Mouse (Mus musculus) olfactory bulb, adult 2 months (tissue): Measurements from ENCODE around the gene Gramd2. TPM values are rescaled to one million over a fixed set of nuclear protein-coding genes. Genes with fewer than 3 reads are reported as not detected.

Source experiments
- H3K27ac ChIP-seq: fragments of 200-500 bp; 2 replicates; pipeline ENCODE4 v1.5.1; 2012; ENCODE audit warnings: low read depth, low read length; ENCODE audit not compliant: insufficient read depth
- H3K4me1 ChIP-seq: fragments of 200-500 bp; 2 replicates; pipeline ENCODE4 v1.6.1; 2012; ENCODE audit warnings: low read length; ENCODE audit not compliant: control insufficient read depth, insufficient read depth
- H3K4me3 ChIP-seq: fragments of 200-500 bp; 2 replicates; pipeline ENCODE4 v1.5.1; 2012; ENCODE audit warnings: mild to moderate bottlenecking, low read depth, low read length, moderate library complexity; ENCODE audit not compliant: insufficient read depth
- CTCF ChIP-seq: fragments of 200-500 bp; IDR thresholded peaks from 2 replicates; pipeline ENCODE4 v1.5.1; 2012; ENCODE audit warnings: low read depth, mild to moderate bottlenecking, low read length, moderate library complexity; ENCODE audit not compliant: insufficient read depth
- POLR2A ChIP-seq: fragments of 200-500 bp; IDR thresholded peaks from 2 replicates; pipeline ENCODE4 v1.6.1; 2012; ENCODE audit warnings: mild to moderate bottlenecking, low read depth, low read length, moderate library complexity; ENCODE audit not compliant: insufficient read depth
- WGBS: fragments of 180-500 bp; shearing (Covaris S2); methylation state at CpG from one replicate; pipeline ENCODE4 v1.1.7; 2018; 5-methylcytosine and 5-hydroxymethylcytosine counted together
- polyA plus RNA-seq: library from polyadenylated mRNA; stranded (reverse); fragments of >200 nt; gene quantifications from 2 replicates; pipeline ENCODE4 v1.2.4, GENCODE M21; 2012; ENCODE audit warnings: low replicate concordance; ENCODE audit not compliant: missing spikeins, insufficient read depth, insufficient read length

Gramd2 gene
- polyA plus RNA-seq: not detected in 2 replicates

DNA sequence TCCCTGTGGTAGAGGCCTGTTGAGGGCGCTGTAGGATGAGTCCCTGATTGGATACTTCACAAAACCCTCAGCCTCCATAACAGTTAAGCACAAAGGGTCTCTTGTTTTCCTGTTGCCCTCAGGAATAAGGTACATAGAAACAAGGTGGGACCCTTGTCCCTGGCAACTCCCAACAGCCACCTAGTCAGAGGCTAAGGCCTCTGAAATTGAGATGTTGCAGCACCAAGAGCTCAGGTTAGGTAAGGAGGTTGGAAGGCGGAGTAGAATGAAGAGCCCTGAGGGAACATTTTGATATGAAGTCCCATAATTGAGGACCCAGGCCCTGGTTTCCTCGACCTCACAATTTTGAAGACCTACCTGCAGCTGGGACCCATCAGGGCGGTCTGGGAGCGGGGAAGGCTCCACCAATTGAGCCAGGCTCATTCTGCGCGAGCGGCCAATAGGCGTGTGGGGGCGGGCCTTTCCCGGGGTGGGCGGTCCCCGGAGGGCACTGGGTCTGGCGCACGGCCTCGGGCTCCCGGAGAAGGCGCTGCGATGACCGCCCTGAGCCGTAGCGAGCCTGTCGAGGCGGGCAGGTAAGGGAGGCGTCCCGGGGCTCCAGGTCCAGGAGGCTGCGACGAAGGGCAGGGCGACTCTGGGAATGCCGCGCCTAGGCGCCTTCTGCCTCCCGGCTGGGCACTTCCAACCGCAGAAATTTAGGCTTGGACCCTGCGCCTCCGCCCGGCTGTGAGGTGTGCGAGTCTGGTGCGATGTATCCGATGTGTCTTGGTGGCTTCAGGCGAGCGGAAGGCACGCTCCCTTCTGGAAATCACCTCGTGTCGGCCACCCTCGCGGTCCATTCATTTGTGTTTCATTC, at the start of gene Gramd2:
Gene Gramd2, plus strand, starts transcription at position 467 of the 856 bp plus-strand sequence.
- H3K4me3 ChIP-seq: peak within 1 kb of the TSS; percentile 58
- WGBS: 3% methylated on average over 47 of the region's 47 CpGs
- H3K4me1 ChIP-seq: peaks cover 7% of the 10 kb centered on the region
- TF ChIP-seq CTCF (no peak), POLR2A (0 out of 2 replicates have a peak, but pooled peaks have one; percentile 11)
- H3K27ac ChIP-seq: no peak within 1 kb of the TSS

DNA sequence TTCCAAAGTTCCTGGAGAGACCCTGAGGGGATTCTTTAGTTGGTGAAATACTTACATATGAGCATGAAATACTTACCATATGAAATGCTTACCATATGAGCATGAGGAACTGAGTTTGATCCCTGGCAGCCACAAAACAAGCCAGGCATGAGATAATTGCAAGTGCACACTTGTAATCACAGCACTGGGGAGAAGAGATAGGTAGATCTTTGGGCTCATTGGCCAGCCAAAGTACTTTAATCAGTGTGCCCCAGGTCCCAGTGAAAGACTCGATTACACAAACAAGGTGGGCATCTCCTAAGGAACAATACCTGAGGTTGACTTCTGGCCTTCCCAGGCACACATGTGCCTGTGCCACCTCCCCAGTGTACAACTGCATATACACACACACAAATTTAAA, 41.6 kb upstream of the Gramd2 start:
- Histone ChIP-seq H3K27ac (no peak overlapping the region), H3K4me1 (no peaks in the 10 kb centered on the region), H3K4me3 (no peak overlapping the region)
- TF ChIP-seq POLR2A (no peak), CTCF (no peak)
- WGBS: 82% methylated on average over 1 of the region's 1 CpGs

DNA sequence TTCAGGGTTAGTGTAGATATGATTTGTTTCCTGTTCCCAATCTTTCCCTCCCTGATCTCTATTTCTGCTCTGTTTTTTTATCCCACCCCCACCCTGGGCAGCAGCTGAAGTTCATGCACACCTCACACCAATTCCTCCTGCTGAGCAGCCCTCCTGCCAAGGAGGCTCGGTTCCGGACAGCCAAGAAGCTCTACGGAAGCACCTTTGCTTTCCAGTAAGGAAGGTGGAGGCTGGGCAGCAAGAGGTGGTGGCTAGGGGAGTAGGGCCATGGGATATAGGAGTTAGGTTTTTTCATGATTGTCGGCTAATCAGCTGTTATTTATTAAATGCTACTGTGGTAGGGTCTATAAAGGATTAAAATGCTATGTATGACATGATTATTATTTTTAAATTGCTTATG, 40.0 kb upstream of the Gramd2 start:
- Histone ChIP-seq H3K4me1 (no peaks in the 10 kb centered on the region), H3K4me3 (no peak overlapping the region), H3K27ac (no peak overlapping the region)
- TF ChIP-seq POLR2A: no peak
- TF ChIP-seq CTCF: no peak
- 91% methylated on average over 4 of the region's 4 CpGs for WGBS

DNA sequence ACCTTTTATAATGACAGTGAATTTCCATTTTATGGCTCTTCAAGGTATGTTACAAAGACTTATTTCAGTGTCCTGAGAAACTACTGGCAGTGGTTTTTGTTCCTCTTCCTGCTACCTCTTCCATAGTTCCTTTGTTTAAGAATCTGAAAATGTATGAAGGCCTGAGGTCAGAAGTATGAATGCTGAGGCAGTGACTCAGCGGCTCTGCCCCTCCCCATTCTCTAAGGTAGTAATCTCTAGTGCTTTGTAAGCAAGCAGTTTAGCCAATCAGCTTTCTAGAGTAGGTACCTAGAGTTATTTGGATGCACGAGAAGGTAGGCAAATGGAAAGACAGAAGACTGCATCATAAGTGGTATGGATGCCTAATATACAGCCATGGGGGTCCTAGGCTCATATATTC, 38.6 kb upstream of the Gramd2 start:
- TF ChIP-seq CTCF (no peak), POLR2A (no peak)
- Histone ChIP-seq H3K27ac (no peak overlapping the region), H3K4me1 (no peaks in the 10 kb centered on the region), H3K4me3 (no peak overlapping the region)
- WGBS: 80% methylated on average over 2 of the region's 2 CpGs

DNA sequence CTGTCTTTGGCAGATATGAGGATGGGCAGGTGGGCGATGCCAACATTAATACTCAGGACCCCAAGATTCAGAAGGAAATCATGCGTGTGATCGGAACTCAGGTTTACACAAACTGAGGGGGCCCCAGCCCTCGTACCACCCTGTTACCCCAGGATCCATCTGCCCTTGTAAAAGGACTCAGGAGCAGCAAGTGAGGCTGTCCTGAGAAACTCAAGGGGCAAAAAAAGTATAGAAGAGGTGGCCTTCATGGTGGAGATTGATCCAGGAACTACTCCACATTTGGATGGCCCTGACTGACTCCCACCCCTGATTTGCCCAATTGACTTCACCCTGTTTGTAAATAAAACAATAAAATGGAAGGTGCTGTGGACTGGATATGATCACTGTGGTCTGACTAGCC, 30.0 kb upstream of the Gramd2 start:
- Histone ChIP-seq H3K4me3 (no peak overlapping the region), H3K4me1 (no peaks in the 10 kb centered on the region), H3K27ac (no peak overlapping the region)
- no peak for TF ChIP-seq POLR2A
- TF ChIP-seq CTCF: no peak
- 98% methylated on average over 4 of the region's 4 CpGs for WGBS

DNA sequence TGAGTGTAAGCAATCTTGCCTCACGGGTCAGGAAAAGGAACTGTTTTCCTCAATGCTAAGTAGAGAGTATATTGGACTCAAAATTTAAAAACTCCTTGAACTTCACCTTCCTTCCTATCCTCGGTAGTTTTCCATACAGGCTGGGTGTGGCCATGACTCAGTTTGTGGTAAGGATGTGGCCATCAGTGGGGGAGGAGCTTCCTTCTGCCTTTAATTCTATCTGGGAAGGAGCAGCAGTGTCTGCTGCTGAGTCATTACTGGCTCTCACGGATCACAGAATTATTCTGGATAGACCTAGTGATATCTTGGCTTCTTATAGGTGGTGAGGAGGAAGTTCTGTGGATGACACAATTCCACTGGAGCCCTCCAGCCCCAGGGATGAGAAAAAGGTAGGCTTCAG, 26.6 kb upstream of the Gramd2 start:
- Histone ChIP-seq H3K4me3 (no peak overlapping the region), H3K27ac (no peak overlapping the region), H3K4me1 (no peaks in the 10 kb centered on the region)
- 31% methylated on average over 3 of the region's 3 CpGs for WGBS
- TF ChIP-seq CTCF (no peak), POLR2A (no peak)

DNA sequence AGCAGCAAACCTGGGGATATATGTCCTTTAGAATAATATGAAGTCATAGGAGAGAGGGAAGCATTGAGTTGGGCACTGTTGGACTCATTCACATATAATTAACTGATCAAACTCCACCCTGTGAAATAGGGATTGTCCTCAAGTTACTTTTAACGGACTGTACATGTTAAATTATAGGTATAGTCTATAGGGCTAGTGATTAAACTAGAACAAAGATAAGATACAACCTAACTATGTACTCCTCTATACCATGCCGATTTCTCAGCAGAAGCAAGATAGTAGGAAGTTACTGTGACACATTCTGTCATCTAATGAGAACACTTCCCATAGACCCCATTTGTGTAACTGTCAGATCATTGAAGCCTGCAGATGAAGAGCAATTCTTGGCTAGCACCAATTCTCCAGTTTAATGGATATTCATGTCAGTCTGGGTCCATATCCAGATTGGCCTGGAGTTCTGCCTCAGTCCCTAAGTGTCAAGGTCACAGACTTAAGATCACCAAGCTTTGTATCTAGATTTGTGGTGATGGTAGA, 25.4 kb upstream of the Gramd2 start:
- Histone ChIP-seq H3K27ac (no peak overlapping the region), H3K4me3 (no peak overlapping the region), H3K4me1 (peaks cover under 1% of the 10 kb centered on the region)
- TF ChIP-seq CTCF (no peak), POLR2A (no peak)
- WGBS: 66% methylated on average over 2 of the region's 2 CpGs

DNA sequence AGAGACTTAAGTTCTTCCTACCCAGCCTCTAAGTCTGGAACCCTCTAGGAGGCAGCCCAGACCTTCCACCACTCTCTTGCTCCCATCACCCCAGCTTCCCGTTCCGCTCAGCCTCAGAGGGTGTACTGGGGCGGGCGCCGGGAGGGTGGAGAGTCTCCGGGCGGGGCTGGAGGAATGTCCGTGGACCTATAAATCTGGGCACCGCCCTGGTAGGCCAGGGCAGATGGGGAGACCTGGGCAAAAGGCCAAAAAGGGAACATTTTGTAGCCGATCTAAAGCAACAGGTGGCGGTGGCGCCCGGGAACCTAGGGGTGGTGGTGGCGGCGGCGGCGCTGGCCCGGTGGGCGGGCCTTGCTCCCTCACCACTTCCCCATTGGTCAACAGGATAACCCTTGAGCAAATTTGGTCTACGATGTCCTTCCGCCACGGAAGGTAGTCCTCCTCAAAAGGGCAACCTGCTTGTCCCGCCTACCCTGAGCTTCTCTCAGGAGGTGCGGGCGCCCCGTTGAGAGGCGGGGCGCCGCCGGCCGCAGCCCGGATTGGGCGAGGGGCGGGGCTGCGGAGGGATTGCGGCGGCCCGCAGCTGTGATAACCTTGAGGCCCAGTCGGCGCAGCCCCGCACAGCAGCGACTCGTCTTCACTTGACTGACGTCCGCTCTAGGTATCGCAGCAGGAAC, 23.8 kb upstream of the Gramd2 start, which contains the start of gene Pkm:
Gene Pkm, plus strand, starts transcription at position 411 of the 677 bp plus-strand sequence.
- Histone ChIP-seq H3K27ac (peak within 1 kb of the TSS; percentile 96), H3K4me1 (peaks cover 10% of the 10 kb centered on the region), H3K4me3 (peak within 1 kb of the TSS; percentile 71)
- under 1% methylated on average over 46 of the region's 46 CpGs for WGBS
- TF ChIP-seq CTCF (peak; percentile 19; the same call in 1 of the 2 replicates), POLR2A (peak; percentile 89)
